Mouse (Mus musculus): ENCODE measurements at regions not wholly inside any gene's neighbourhood (a gene's known extent, or its start where the extent isn't known, plus 50 kb on each side); places are given as distances from the start of the nearest gene placed in this dataset.

- Histone ChIP-seq H3K27me3 (ENCODE audit: control insufficient read depth, insufficient read depth, low read depth, low read length) (no peaks in the 10 kb centered on the region), H3K4me3 (ENCODE audit: low read depth, low read length) (no peak overlapping the region), H3K9ac (ENCODE audit: low read depth, low read length) (no peak overlapping the region), H3K4me2 (ENCODE audit: low read length) (no peak overlapping the region), H3K9me3 (replicated peaks; ENCODE audit: control insufficient read depth, low read length, poor library complexity, severe bottlenecking) (no peaks in the 10 kb centered on the region), H3K27ac (ENCODE audit: low read length) (no peak overlapping the region), H3K36me3 (ENCODE audit: control insufficient read depth, insufficient read depth, low read length) (no peaks in the 10 kb centered on the region), H3K4me1 (ENCODE audit: control insufficient read depth, insufficient read depth, low read length) (no peaks in the 10 kb centered on the region)
- ATAC-seq: no peak
- 76% methylated on average over 2 of the region's 2 CpGs for WGBS
Measured at GRCm38 (mm10) chr7:88214713-88215198, 63.1 kb upstream of the Ctsc start.

- no peaks in the 10 kb centered on the region for H3K9me3 ChIP-seq (replicated peaks; ENCODE audit: control insufficient read depth, low read length, poor library complexity, severe bottlenecking)
- no peak overlapping the region for H3K4me3 ChIP-seq (ENCODE audit: low read depth, low read length)
- WGBS: 92% methylated on average over 1 of the region's 1 CpGs
- H3K4me2 ChIP-seq (ENCODE audit: low read length): no peak overlapping the region
- H3K4me1 ChIP-seq (ENCODE audit: control insufficient read depth, insufficient read depth, low read length): no peaks in the 10 kb centered on the region
- H3K36me3 ChIP-seq (ENCODE audit: control insufficient read depth, insufficient read depth, low read length): no peaks in the 10 kb centered on the region
- H3K9ac ChIP-seq (ENCODE audit: low read depth, low read length): no peak overlapping the region
- no peak for ATAC-seq
- H3K27me3 ChIP-seq (ENCODE audit: control insufficient read depth, insufficient read depth, low read depth, low read length): no peaks in the 10 kb centered on the region
- H3K27ac ChIP-seq (ENCODE audit: low read length): no peak overlapping the region
Measured at GRCm38 (mm10) chr7:88215425-88215824, 62.5 kb upstream of the Ctsc start.

DNA sequence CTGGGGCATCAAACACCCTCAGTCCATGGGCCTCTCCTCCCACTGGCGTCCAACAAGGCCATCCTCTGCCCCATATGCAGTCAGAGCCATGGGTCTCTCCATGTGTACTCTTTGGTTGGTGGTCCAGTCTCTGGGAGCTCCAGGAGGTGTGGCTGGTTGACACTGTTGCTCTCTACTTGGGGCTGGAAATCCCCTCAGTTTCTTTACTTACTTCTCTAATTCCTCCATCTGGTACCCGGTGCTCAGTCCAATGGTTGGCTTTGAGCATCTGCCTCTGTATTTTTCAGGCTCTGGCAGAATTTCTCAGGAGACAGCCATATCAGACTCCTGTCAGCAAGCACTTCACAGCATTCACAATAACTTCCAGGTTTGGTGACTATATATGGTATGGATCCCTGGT lies 55.7 kb upstream of the Ctsc start:
- Histone ChIP-seq H3K27me3 (ENCODE audit: control insufficient read depth, insufficient read depth, low read depth, low read length) (no peaks in the 10 kb centered on the region), H3K4me1 (ENCODE audit: control insufficient read depth, insufficient read depth, low read length) (no peaks in the 10 kb centered on the region), H3K27ac (ENCODE audit: low read length) (no peak overlapping the region), H3K9me3 (replicated peaks; ENCODE audit: control insufficient read depth, low read length, poor library complexity, severe bottlenecking) (no peaks in the 10 kb centered on the region), H3K9ac (ENCODE audit: low read depth, low read length) (no peak overlapping the region), H3K4me3 (ENCODE audit: low read depth, low read length) (no peak overlapping the region), H3K4me2 (ENCODE audit: low read length) (no peak overlapping the region), H3K36me3 (ENCODE audit: control insufficient read depth, insufficient read depth, low read length) (no peaks in the 10 kb centered on the region)
- 83% methylated on average over 2 of the region's 2 CpGs for WGBS
- ATAC-seq: no peak

DNA sequence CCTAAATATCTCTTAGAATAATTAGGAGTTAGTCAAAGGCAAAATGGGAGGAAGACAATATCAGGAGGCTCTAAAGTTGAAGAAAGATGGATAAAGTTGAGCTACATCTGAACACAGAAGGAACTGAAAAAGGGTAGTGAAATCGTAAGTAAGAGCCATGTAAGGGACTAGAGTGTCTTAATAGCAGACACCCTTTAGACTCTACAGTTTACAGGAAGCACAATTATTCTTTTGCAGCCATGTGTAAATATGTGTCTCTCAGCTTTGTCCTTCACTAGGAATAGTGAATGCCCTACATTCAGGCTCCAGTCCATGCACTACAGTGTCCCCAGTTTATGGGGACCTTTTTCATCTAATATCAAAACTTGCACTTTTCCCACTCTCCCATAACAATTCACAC lies 52.1 kb upstream of the Ctsc start:
- no peaks in the 10 kb centered on the region for H3K4me1 ChIP-seq (ENCODE audit: control insufficient read depth, insufficient read depth, low read length)
- no peak for ATAC-seq
- no peaks in the 10 kb centered on the region for H3K27me3 ChIP-seq (ENCODE audit: control insufficient read depth, insufficient read depth, low read depth, low read length)
- H3K27ac ChIP-seq (ENCODE audit: low read length): no peak overlapping the region
- no peaks in the 10 kb centered on the region for H3K36me3 ChIP-seq (ENCODE audit: control insufficient read depth, insufficient read depth, low read length)
- H3K9me3 ChIP-seq (replicated peaks; ENCODE audit: control insufficient read depth, low read length, poor library complexity, severe bottlenecking): no peaks in the 10 kb centered on the region
- H3K4me3 ChIP-seq (ENCODE audit: low read depth, low read length): no peak overlapping the region
- H3K4me2 ChIP-seq (ENCODE audit: low read length): no peak overlapping the region
- WGBS: 77% methylated on average over 1 of the region's 1 CpGs
- H3K9ac ChIP-seq (ENCODE audit: low read depth, low read length): no peak overlapping the region

All from midbrain, embryonic 16.5 days (tissue).